Mouse (Mus musculus) C2C12 (cell line): Measurements from ENCODE around the gene Galns. TPM values are rescaled to one million over a fixed set of nuclear protein-coding genes. Genes with fewer than 3 reads are reported as not detected.

Source experiments
- H3K27me3 ChIP-seq: one replicate; pipeline ENCODE4 v1.6.1; 2011; ENCODE audit not compliant: control insufficient read depth, insufficient read depth, insufficient read length
- H3K36me3 ChIP-seq: one replicate; pipeline ENCODE4 v1.6.1; 2011; ENCODE audit not compliant: control insufficient read depth, insufficient read depth
- H3K4me3 ChIP-seq: one replicate; pipeline ENCODE4 v1.5.1; 2011; ENCODE audit warnings: mild to moderate bottlenecking, control low read depth; ENCODE audit not compliant: poor library complexity, insufficient read depth, severe bottlenecking
- H3K79me2 ChIP-seq: one replicate; pipeline ENCODE4 v1.6.1; 2011; ENCODE audit not compliant: control insufficient read depth, insufficient read depth
- H3K79me3 ChIP-seq: one replicate; pipeline ENCODE4 v1.6.1; 2011; ENCODE audit warnings: low read depth, control low read depth
- H3ac ChIP-seq: one replicate; pipeline ENCODE3; 2011; ENCODE audit warnings: low read depth; ENCODE audit not compliant: control insufficient read depth, insufficient read length
- CEBPB ChIP-seq: IDR thresholded peaks from one replicate; pipeline ENCODE4 v1.6.1; 2011; ENCODE audit warnings: low read depth, mild to moderate bottlenecking, control low read depth, moderate library complexity
- CTCF ChIP-seq: IDR thresholded peaks from one replicate; pipeline ENCODE4 v1.5.1; 2011; ENCODE audit not compliant: control insufficient read depth, insufficient read depth, insufficient read length
- FOSL1 ChIP-seq: IDR thresholded peaks from one replicate; pipeline ENCODE4 v1.8.0; 2011; ENCODE audit warnings: mild to moderate bottlenecking, low read length; ENCODE audit not compliant: poor library complexity, insufficient read depth, severe bottlenecking
- MAX ChIP-seq: IDR thresholded peaks from one replicate; pipeline ENCODE4 v1.6.1; 2011; ENCODE audit warnings: mild to moderate bottlenecking, control low read depth
- MYOD1 ChIP-seq: IDR thresholded peaks from one replicate; pipeline ENCODE4 v1.6.1; 2011; ENCODE audit warnings: low read depth; ENCODE audit not compliant: control insufficient read depth, insufficient read length
- MYOG ChIP-seq: IDR thresholded peaks from one replicate; pipeline ENCODE4 v1.6.1; 2011; ENCODE audit not compliant: control insufficient read depth, insufficient read length; ENCODE audit errors: extremely low read depth
- USF1 ChIP-seq: IDR thresholded peaks from one replicate; pipeline ENCODE4 v1.6.1; 2011; ENCODE audit warnings: low read depth, mild to moderate bottlenecking, control low read depth, moderate library complexity
- polyA plus RNA-seq: library from polyadenylated mRNA; unstranded; fragments of >200 nt; fragmentation: generic; extraction: Trizol; gene quantifications from one replicate; pipeline ENCODE4 v1.2.1, GENCODE M21; 2012; ENCODE audit warnings: missing spikeins

Gene Galns
- polyA plus RNA-seq, 1 experiment: 9.8 TPM

DNA sequence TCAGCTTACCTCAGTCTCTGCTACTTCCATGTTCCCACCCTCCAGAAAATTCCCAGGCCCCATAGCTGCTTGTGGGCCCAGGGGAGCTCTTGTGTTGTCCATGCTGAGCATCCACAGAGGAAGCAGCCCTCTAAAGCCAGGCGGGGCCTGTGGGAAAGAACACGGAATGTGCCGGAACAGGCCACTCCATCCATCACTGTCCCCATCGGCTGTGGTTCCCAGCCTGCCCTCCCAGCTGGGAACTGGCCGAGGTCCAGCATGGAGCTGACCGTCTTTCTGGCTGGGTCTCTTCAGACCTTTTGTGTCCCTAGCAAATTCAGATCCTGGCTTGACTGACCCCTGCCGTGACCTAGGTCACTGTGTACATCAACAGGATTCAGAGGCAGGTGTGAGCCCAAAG lies 43.5 kb upstream of the Galns start:
- no peaks in the 10 kb centered on the region for H3K79me2 ChIP-seq
- H3K4me3 ChIP-seq: no peak overlapping the region
- H3K36me3 ChIP-seq: no peaks in the 10 kb centered on the region
- no peaks in the 10 kb centered on the region for H3K79me3 ChIP-seq
- no peak overlapping the region for H3ac ChIP-seq
- TF ChIP-seq MAX (no peak), USF1 (no peak), MYOD1 (no peak), CTCF (no peak), FOSL1 (no peak), CEBPB (no peak), MYOG (no peak)
- H3K27me3 ChIP-seq: peaks cover 3% of the 10 kb centered on the region

DNA sequence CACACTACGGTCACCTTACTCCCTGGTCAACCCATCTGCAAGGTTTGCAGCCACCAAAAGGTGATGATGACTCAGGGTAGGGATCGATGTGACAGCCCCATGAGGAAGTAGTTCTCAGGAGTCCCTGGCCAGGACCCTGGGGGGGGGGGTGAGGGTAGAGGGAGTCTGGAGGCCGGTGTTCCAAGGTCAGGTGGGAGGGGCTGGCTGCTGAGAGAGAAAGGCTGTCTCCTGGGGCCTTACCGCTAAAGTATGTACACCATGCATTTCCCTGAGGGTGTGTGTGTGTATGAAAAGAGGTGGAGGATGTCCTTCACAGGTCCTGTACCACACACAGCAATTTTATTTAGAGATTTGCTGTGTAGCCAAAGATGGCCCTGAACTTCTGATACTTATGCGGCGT lies 41.4 kb upstream of the Galns start:
- Histone ChIP-seq H3K79me3 (no peaks in the 10 kb centered on the region), H3K79me2 (no peaks in the 10 kb centered on the region), H3ac (no peak overlapping the region), H3K27me3 (peaks cover 18% of the 10 kb centered on the region), H3K36me3 (no peaks in the 10 kb centered on the region), H3K4me3 (no peak overlapping the region)
- TF ChIP-seq FOSL1: no peak
- no peak for TF ChIP-seq CTCF
- TF ChIP-seq USF1: no peak
- no peak for TF ChIP-seq MAX
- TF ChIP-seq MYOD1: no peak
- TF ChIP-seq CEBPB: no peak
- TF ChIP-seq MYOG: no peak

DNA sequence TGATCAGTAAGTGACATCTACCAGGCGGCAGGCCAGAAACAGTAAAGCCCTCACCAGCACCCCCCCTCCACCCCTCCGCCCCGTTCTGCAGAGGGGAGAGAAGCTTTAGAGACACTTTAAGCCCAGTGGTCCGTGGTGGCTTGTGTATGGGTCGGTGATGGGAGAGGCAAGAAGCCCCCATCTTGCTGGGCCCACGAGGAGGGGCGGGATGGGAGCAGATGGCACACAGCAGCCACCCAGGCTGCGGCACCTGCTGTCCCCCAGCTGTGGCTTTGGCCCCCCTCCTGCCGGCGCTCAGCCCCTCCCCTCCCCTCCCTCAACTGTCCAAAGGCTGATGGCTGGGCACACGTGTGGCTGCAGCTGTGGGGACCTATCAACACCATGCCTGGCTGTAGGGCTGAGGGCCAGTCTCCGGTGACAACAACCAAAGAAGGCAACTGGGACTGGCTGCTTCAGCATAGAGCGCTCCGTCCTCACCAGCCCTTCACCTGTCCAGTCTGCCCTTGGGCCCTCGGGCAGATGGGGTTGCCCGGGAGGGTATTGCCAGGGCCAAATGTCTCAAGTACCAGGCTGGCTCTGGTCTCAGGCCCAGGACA lies 40.2 kb upstream of the Galns start:
- Histone ChIP-seq H3ac (no peak overlapping the region), H3K4me3 (no peak overlapping the region), H3K79me3 (no peaks in the 10 kb centered on the region), H3K36me3 (no peaks in the 10 kb centered on the region), H3K27me3 (peaks cover 27% of the 10 kb centered on the region), H3K79me2 (no peaks in the 10 kb centered on the region)
- TF ChIP-seq MYOD1: peak; percentile 99
- TF ChIP-seq MYOG: no peak

DNA sequence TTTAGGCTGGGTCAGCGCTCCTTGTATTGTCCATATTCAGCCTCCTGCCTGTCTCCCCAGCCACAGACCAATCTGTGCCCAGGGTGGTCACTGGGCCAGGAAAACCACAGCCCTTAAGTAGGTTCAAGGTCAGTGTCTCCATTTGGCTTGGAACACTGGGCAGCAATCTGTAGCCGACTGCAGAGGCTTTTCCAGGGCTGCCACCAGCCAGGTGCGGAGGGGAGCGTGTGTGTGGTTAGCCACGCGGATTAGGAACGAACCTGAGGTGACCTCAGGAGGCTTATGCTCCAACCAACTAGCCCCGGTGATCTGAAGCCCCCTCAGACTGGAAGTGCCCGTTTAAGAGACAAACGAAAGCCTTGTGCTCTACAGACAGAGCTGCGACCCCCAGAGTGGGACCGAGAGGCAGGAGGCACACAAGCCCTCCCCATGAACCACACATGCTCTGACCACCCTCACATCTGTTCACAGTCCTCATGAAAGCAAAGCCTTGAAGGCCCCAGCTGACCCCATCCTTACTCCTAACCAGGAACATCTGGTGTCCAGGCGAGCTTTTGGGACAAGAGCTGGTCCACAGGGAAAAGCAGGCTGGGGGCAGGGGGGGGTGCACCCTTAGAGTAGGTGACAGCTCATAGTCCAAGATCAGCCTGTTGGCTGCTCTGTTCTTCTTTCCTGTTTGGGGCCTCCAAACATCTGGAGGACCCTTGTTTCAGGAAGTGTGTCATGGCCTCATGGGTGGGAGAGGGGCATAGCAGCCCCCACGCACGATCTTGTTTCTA lies 37.1 kb upstream of the Galns start:
- Histone ChIP-seq H3K4me3 (no peak overlapping the region), H3K27me3 (peaks cover 58% of the 10 kb centered on the region), H3K79me3 (no peaks in the 10 kb centered on the region), H3K79me2 (no peaks in the 10 kb centered on the region), H3ac (no peak overlapping the region), H3K36me3 (no peaks in the 10 kb centered on the region)
- TF ChIP-seq CEBPB (no peak), FOSL1 (no peak), CTCF (no peak), MAX (no peak), MYOG (no peak), USF1 (no peak), MYOD1 (no peak)

DNA sequence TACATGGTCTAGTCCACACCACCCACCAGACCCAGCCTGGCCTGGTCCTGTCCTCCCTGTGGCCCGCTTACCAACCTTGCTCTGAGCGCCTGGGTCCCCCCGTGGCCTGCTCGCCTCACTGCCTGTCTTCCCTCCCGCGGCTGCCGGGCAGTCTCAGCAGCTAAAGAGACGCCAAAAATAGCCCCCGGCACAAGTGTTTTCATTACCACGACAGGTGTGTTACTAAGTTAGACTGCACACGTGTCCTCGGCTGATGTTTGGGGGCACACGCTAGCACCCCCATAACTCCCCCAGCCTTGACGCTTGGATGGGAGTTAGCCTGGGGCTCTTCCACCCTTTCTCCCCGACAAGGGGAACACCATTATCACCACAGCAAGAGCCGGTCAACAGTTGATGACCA lies 35.1 kb upstream of the Galns start:
- no peak for TF ChIP-seq USF1
- TF ChIP-seq MYOD1: no peak
- TF ChIP-seq CTCF: no peak
- TF ChIP-seq MYOG: no peak
- no peak for TF ChIP-seq CEBPB
- TF ChIP-seq FOSL1: no peak
- TF ChIP-seq MAX: no peak
- H3ac ChIP-seq: no peak overlapping the region

DNA sequence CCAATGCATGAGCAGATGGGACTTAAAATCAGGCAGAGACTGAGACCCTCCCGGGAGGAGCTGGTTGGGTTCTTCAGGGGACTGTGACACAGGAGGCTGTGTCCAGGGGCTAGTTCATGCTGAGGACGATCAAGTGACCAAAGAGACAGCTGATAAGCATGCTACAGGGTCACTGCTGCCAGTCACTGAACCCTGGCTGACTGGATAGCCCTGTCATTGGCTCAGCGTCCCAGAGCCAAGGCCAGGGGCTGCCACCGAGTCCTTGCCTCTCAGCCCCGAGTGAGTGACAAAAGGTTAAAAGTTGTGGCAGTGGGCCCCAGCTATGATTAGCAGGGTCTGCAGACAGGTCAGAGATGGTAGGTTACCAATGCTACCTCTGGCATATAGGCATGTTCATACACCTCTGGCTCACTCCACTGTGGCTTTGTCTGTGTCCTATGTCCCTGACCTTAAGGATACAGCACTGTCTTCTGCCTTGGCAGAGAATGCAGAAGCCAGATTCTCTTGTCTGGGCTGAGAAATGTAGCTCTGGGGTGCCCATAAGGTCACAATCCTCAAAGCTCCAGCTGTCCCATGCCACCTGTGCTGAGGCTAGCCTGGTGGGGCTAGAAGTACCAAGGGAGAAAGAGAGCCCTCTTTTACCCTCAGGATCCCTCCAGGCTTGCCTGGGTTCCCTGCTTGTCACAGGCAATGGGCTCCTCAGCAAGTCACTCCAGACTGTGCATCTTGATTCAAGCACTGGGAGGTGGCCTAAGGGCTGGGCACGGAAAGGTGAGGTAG lies 33.1 kb upstream of the Galns start:
- H3K4me3 ChIP-seq: no peak overlapping the region
- no peak for TF ChIP-seq MYOD1
- no peak for TF ChIP-seq MYOG
- TF ChIP-seq CEBPB: no peak
- TF ChIP-seq MAX: no peak
- no peak for TF ChIP-seq FOSL1
- TF ChIP-seq CTCF: no peak
- TF ChIP-seq USF1: no peak
- peaks cover 78% of the 10 kb centered on the region for H3K27me3 ChIP-seq
- no peaks in the 10 kb centered on the region for H3K79me2 ChIP-seq
- H3ac ChIP-seq: no peak overlapping the region
- no peaks in the 10 kb centered on the region for H3K79me3 ChIP-seq
- no peaks in the 10 kb centered on the region for H3K36me3 ChIP-seq

More for the DNA sequence above, 35.1 kb upstream of the Galns start:
- Histone ChIP-seq H3K36me3 (no peaks in the 10 kb centered on the region), H3K4me3 (no peak overlapping the region), H3K79me3 (no peaks in the 10 kb centered on the region), H3K27me3 (peaks cover 69% of the 10 kb centered on the region), H3K79me2 (no peaks in the 10 kb centered on the region)
